Mouse (Mus musculus): ENCODE results near the gene Relb.
A peak's percentile ranks its signal among the peaks of the same experiment; 100 is the strongest.

Gene Relb

GRCm38 (mm10) chr7:19629361-19629734 is at the start of gene Relb:
Gene Relb, minus strand, starts transcription at chr7:19629438.
- DNase-seq, result peak; percentile 86

GRCm38 (mm10) chr7:19678901-19679300 is 49.7 kb upstream of the Relb start:
- no peak for DNase-seq

GRCm38 (mm10) chr7:19677872-19678271 is 48.6 kb upstream of the Relb start, which contains the start of gene Apoc2:
Gene Apoc2, minus strand, starts transcription at chr7:19677941.
- no peak for DNase-seq

- DNase-seq, result no peak
Observed at GRCm38 (mm10) chr7:19676662-19677061, 47.4 kb upstream of the Relb start.

GRCm38 (mm10) chr7:19675824-19676223 is 46.6 kb upstream of the Relb start:
- DNase-seq, result no peak

- DNase-seq, result no peak
Observed at GRCm38 (mm10) chr7:19673083-19673699, 44.0 kb upstream of the Relb start.

GRCm38 (mm10) chr7:19671511-19671910 is 42.3 kb upstream of the Relb start:
- DNase-seq, result no peak

GRCm38 (mm10) chr7:19668947-19669721 is 39.9 kb upstream of the Relb start:
- DNase-seq, result peak; percentile 97

- peak; percentile 24 for DNase-seq
Observed at GRCm38 (mm10) chr7:19667434-19667833, 38.2 kb upstream of the Relb start.

- peak; percentile 39 for DNase-seq
Observed at GRCm38 (mm10) chr7:19666750-19667149, 37.5 kb upstream of the Relb start.

- DNase-seq, result peak; percentile 98
Observed at GRCm38 (mm10) chr7:19664955-19665841, 36.0 kb upstream of the Relb start, which contains the start of gene Clptm1. Gene Clptm1, minus strand, starts transcription at chr7:19665033.

- DNase-seq, result no peak
Observed at GRCm38 (mm10) chr7:19664455-19664954, 35.3 kb upstream of the Relb start.

- no peak for DNase-seq
Observed at GRCm38 (mm10) chr7:19663940-19664339, 34.7 kb upstream of the Relb start.

- no peak for DNase-seq
Observed at GRCm38 (mm10) chr7:19652614-19653013, 23.4 kb upstream of the Relb start.

- no peak for DNase-seq
Observed at GRCm38 (mm10) chr7:19651063-19651786, 22.0 kb upstream of the Relb start.

GRCm38 (mm10) chr7:19641223-19641622 is 12.0 kb upstream of the Relb start:
- DNase-seq, result no peak

GRCm38 (mm10) chr7:19635074-19635827 is 6.0 kb upstream of the Relb start:
- no peak for DNase-seq

- DNase-seq, result no peak
Observed at GRCm38 (mm10) chr7:19634591-19634990, 5.4 kb upstream of the Relb start.

- no peak for DNase-seq
Observed at GRCm38 (mm10) chr7:19633855-19634254, 4.6 kb upstream of the Relb start.

GRCm38 (mm10) chr7:19633197-19633596 is 4.0 kb upstream of the Relb start:
- no peak for DNase-seq

- DNase-seq, result no peak
Observed at GRCm38 (mm10) chr7:19632720-19633119, 3.5 kb upstream of the Relb start.

GRCm38 (mm10) chr7:19632275-19632674 is 3.0 kb upstream of the Relb start:
- no peak for DNase-seq

Data from cerebellum, adult 9-10 months (tissue).